Mouse (Mus musculus): Measurements from ENCODE around the gene Sstr5. TPM values are rescaled to one million over a fixed set of nuclear protein-coding genes. Genes with fewer than 3 reads are reported as not detected.

The Sstr5 gene
- polyA plus RNA-seq, 1 experiment = 0.11 TPM

- Histone ChIP-seq H3K4me1 (ENCODE audit: control insufficient read depth, insufficient read depth, low read length) (no peaks in the 10 kb centered on the region), H3K4me3 (replicated peaks; ENCODE audit: insufficient read depth, low read depth, low read length) (no peak within 1 kb of the TSS), H3K27ac (ENCODE audit: insufficient read depth, low read length) (no peak within 1 kb of the TSS), H3K27me3 (ENCODE audit: control insufficient read depth, insufficient read depth, low read length) (no peaks in the 10 kb centered on the region)
- 20% methylated on average over 2 of the region's 2 CpGs for WGBS
- no peak for DNase-seq
- no peak for TF ChIP-seq CTCF (IDR thresholded peaks at IDR 0.05; ENCODE audit: borderline replicate concordance, insufficient read depth, low read depth, low read length)
- no peak for TF ChIP-seq POLR2A (IDR thresholded peaks at IDR 0.05; ENCODE audit: borderline replicate concordance, insufficient read depth, low read length)
These were observed 42.8 kb downstream of the Sstr5 start, which contains the start of gene Tekt4 for GRCm38 (mm10) chr17:25454272-25454671. Tekt4 (plus strand) TSS chr17:25454615.

DNA sequence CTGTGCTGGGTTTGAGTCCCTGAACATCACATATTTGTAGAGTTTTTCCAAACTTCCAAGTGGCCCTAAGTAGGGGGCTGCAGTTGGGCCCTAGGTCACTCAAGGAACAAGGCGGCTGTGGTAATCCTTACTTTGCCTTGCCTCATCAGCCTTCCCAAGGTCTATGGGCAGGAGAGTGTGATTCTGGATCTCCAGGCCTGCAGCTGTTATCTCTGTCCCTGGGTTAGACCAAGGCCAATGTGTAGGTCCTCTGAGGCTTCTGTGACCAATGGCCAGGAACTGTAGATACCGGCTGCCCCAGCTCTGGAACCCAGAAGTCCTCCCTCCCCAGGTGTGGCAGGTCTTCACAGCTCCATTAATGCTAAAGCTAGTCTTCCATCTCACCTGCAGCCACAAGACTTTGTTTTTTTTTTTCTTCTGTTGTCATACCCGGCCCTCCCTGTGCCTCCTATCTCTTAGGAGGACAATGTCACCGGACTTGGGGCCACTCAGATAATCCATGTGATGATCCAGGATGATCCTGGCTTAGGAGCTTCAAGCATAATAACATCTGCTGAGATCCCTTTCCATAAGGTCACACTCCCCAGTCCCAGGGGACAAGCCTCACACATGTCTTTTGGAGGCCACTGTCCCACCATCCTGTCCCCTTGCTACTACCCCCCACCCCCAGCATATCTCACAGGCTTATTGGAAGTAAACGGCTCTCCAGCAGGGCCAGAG is 44.7 kb downstream of the Sstr5 start:
- Histone ChIP-seq H3K4me3 (replicated peaks; ENCODE audit: insufficient read depth, low read depth, low read length) (no peak overlapping the region), H3K4me1 (ENCODE audit: control insufficient read depth, insufficient read depth, low read length) (no peaks in the 10 kb centered on the region), H3K27me3 (ENCODE audit: control insufficient read depth, insufficient read depth, low read length) (no peaks in the 10 kb centered on the region), H3K27ac (ENCODE audit: insufficient read depth, low read length) (no peak overlapping the region)
- DNase-seq = no peak
- TF ChIP-seq POLR2A (IDR thresholded peaks at IDR 0.05; ENCODE audit: borderline replicate concordance, insufficient read depth, low read length) (no peak), CTCF (IDR thresholded peaks at IDR 0.05; ENCODE audit: borderline replicate concordance, insufficient read depth, low read depth, low read length) (no peak)
- 79% methylated on average over 5 of the region's 5 CpGs for WGBS

DNA sequence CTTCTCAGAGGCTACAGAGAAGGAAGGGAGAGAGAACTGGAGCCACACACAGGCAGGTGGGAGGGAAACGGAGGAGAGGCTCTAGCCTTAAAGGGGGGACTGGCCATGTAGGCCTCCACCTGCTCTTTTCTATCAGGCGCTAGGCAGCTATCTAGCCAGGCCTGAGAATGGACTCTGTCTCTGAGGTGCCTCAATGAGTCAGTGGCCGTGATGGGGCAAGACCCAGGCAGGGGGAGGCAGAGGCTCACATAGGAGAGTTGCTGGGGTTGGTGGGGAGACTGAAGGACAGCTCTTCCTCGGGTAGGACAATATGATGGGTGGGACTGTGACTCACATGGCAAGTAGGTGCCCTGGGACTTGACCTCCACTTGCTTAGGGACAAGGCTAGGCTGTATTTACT is 46.8 kb downstream of the Sstr5 start:
- WGBS = 74% methylated on average over 4 of the region's 4 CpGs
- H3K27ac ChIP-seq (ENCODE audit: insufficient read depth, low read length) = no peak overlapping the region
- H3K4me3 ChIP-seq (replicated peaks; ENCODE audit: insufficient read depth, low read depth, low read length) = no peak overlapping the region
- H3K4me1 ChIP-seq (ENCODE audit: control insufficient read depth, insufficient read depth, low read length) = no peaks in the 10 kb centered on the region
- DNase-seq = no peak
- H3K27me3 ChIP-seq (ENCODE audit: control insufficient read depth, insufficient read depth, low read length) = no peaks in the 10 kb centered on the region
- no peak for TF ChIP-seq CTCF (IDR thresholded peaks at IDR 0.05; ENCODE audit: borderline replicate concordance, insufficient read depth, low read depth, low read length)

GRCm38 (mm10) chr17:25447865-25448264 is 49.2 kb downstream of the Sstr5 start:
- Histone ChIP-seq H3K4me3 (replicated peaks; ENCODE audit: insufficient read depth, low read depth, low read length) (no peak overlapping the region), H3K27me3 (ENCODE audit: control insufficient read depth, insufficient read depth, low read length) (no peaks in the 10 kb centered on the region), H3K27ac (ENCODE audit: insufficient read depth, low read length) (no peak overlapping the region), H3K4me1 (ENCODE audit: control insufficient read depth, insufficient read depth, low read length) (no peaks in the 10 kb centered on the region)
- DNase-seq = no peak
- WGBS = 85% methylated on average over 12 of the region's 12 CpGs
- TF ChIP-seq CTCF (IDR thresholded peaks at IDR 0.05; ENCODE audit: borderline replicate concordance, insufficient read depth, low read depth, low read length) = no peak
- no peak for TF ChIP-seq POLR2A (IDR thresholded peaks at IDR 0.05; ENCODE audit: borderline replicate concordance, insufficient read depth, low read length)

DNA sequence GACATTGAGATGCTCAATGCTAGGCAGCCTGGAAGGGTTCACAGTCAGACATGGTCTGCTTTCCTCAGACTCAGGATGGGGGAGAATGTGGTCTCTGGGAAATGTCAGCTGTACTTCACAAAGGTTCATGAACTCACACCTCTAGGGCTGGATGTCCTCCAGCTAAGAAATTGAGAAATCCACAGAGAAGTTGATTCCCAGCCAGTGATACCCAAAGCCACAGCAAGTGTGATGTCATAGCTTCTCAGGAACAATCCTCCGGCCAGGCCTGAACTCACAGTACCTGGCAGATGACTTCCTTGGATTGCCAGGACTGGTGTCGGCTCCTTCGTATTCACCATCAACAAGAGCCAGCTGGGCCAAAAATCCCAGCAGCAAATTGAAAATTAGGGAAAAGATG is 51.2 kb downstream of the Sstr5 start:
- H3K4me3 ChIP-seq (replicated peaks; ENCODE audit: insufficient read depth, low read depth, low read length) = no peak overlapping the region
- DNase-seq = no peak
- H3K27ac ChIP-seq (ENCODE audit: insufficient read depth, low read length) = no peak overlapping the region
- TF ChIP-seq POLR2A (IDR thresholded peaks at IDR 0.05; ENCODE audit: borderline replicate concordance, insufficient read depth, low read length) (no peak), CTCF (IDR thresholded peaks at IDR 0.05; ENCODE audit: borderline replicate concordance, insufficient read depth, low read depth, low read length) (no peak)
- WGBS = 41% methylated on average over 3 of the region's 3 CpGs
- H3K27me3 ChIP-seq (ENCODE audit: control insufficient read depth, insufficient read depth, low read length) = no peaks in the 10 kb centered on the region
- no peaks in the 10 kb centered on the region for H3K4me1 ChIP-seq (ENCODE audit: control insufficient read depth, insufficient read depth, low read length)

DNA sequence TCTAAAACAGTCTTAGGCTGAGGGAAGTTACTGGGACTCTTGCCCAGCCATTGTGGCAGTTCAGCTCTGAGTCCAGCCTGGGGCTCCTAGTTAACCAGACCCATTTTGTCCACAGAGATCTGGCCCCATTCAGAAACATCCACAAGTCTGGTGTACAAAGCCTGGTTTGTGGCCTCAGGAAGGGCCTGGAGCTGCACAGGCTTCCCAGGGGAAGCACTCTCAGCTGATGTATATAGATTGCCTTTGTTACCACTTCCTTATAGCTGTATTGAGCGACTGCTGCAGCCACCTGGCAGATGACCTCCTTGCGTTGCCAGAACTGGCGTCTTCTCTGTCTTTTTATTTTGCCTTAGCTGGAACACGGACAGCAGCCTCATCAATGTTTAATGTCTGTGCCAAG is 52.0 kb downstream of the Sstr5 start:
- Histone ChIP-seq H3K27me3 (ENCODE audit: control insufficient read depth, insufficient read depth, low read length) (no peaks in the 10 kb centered on the region), H3K27ac (ENCODE audit: insufficient read depth, low read length) (no peak overlapping the region), H3K4me3 (replicated peaks; ENCODE audit: insufficient read depth, low read depth, low read length) (no peak overlapping the region), H3K4me1 (ENCODE audit: control insufficient read depth, insufficient read depth, low read length) (no peaks in the 10 kb centered on the region)
- DNase-seq = no peak
- no peak for TF ChIP-seq CTCF (IDR thresholded peaks at IDR 0.05; ENCODE audit: borderline replicate concordance, insufficient read depth, low read depth, low read length)
- no peak for TF ChIP-seq POLR2A (IDR thresholded peaks at IDR 0.05; ENCODE audit: borderline replicate concordance, insufficient read depth, low read length)
- 19% methylated on average over 4 of the region's 4 CpGs for WGBS

DNA sequence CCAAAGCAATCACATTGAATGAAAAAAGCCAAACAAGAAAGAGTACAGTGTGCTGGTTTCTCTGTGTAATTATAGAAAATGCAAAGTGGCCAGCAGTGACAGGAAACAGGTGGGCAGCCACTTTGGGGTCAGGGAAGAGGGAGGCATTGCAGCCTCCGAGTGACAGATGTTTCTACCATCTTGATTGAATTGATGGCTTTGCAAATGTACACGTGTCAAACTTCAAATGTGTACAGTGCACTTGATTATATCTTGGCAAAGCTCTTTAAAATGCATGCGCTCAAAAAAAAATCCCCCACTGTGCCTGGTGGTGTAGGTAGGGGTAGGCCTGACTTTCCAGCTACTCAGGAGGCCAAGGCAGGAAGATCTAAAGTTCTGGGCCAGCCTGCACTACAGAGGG is 54.2 kb downstream of the Sstr5 start:
- Histone ChIP-seq H3K27ac (ENCODE audit: insufficient read depth, low read length) (no peak overlapping the region), H3K4me1 (ENCODE audit: control insufficient read depth, insufficient read depth, low read length) (no peaks in the 10 kb centered on the region), H3K4me3 (replicated peaks; ENCODE audit: insufficient read depth, low read depth, low read length) (no peak overlapping the region), H3K27me3 (ENCODE audit: control insufficient read depth, insufficient read depth, low read length) (no peaks in the 10 kb centered on the region)
- DNase-seq = no peak
- TF ChIP-seq CTCF (IDR thresholded peaks at IDR 0.05; ENCODE audit: borderline replicate concordance, insufficient read depth, low read depth, low read length) = no peak
- no peak for TF ChIP-seq POLR2A (IDR thresholded peaks at IDR 0.05; ENCODE audit: borderline replicate concordance, insufficient read depth, low read length)
- WGBS = 40% methylated on average over 3 of the region's 3 CpGs

GRCm38 (mm10) chr17:25441417-25441816 is 55.7 kb downstream of the Sstr5 start:
- 88% methylated on average over 6 of the region's 6 CpGs for WGBS
- Histone ChIP-seq H3K4me3 (replicated peaks; ENCODE audit: insufficient read depth, low read depth, low read length) (no peak overlapping the region), H3K4me1 (ENCODE audit: control insufficient read depth, insufficient read depth, low read length) (no peaks in the 10 kb centered on the region), H3K27me3 (ENCODE audit: control insufficient read depth, insufficient read depth, low read length) (no peaks in the 10 kb centered on the region), H3K27ac (ENCODE audit: insufficient read depth, low read length) (no peak overlapping the region)
- no peak for DNase-seq
- no peak for TF ChIP-seq CTCF (IDR thresholded peaks at IDR 0.05; ENCODE audit: borderline replicate concordance, insufficient read depth, low read depth, low read length)
- TF ChIP-seq POLR2A (IDR thresholded peaks at IDR 0.05; ENCODE audit: borderline replicate concordance, insufficient read depth, low read length) = no peak

Other genes with a start within 250 kb of the Sstr5 start
- gene Baiap3, start 240.9 kb downstream of the Sstr5 start, polyA plus RNA-seq (2012; rRNA removed) = 24.4 and 26.5 TPM in 2 replicates
- 253 and 255 TPM in 2 replicates for gene Ube2i, start 222.7 kb downstream of the Sstr5 start, polyA plus RNA-seq (2012; rRNA removed)
- not detected in 2 replicates for gene Prss34, start 198.9 kb downstream of the Sstr5 start, polyA plus RNA-seq (2012; rRNA removed)
- gene Prss28, start 188.6 kb downstream of the Sstr5 start, polyA plus RNA-seq (2012; rRNA removed) = not detected in 2 replicates
- gene Prss29, start 178.6 kb downstream of the Sstr5 start, polyA plus RNA-seq (2012; rRNA removed) = not detected in 2 replicates
- not detected in 2 replicates for gene Tpsab1, start 151.7 kb downstream of the Sstr5 start, polyA plus RNA-seq (2012; rRNA removed)
- gene Tpsb2, start 131.0 kb downstream of the Sstr5 start, polyA plus RNA-seq (2012; rRNA removed) = 0.16 TPM in 1 of 2 replicates, not detected in the other
- gene Tpsg1, start 128.0 kb downstream of the Sstr5 start, polyA plus RNA-seq (2012; rRNA removed) = not detected in 2 replicates
- 10.8 and 12.4 TPM in 2 replicates for gene Cacna1h, start 63.5 kb downstream of the Sstr5 start, polyA plus RNA-seq (2012; rRNA removed)
- gene Tekt4, start 42.7 kb downstream of the Sstr5 start, polyA plus RNA-seq (2012; rRNA removed) = 1.1 and 1.3 TPM in 2 replicates
- gene Sox8, start 73.4 kb upstream of the Sstr5 start, polyA plus RNA-seq (2012; rRNA removed) = 35.9 and 38.0 TPM in 2 replicates
- 18.6 and 19.1 TPM in 2 replicates for gene Lmf1, start 81.8 kb upstream of the Sstr5 start, polyA plus RNA-seq (2012; rRNA removed)
- gene Gng13, start 219.9 kb upstream of the Sstr5 start, polyA plus RNA-seq (2012; rRNA removed) = 489 and 519 TPM in 2 replicates
- 3.7 and 4.1 TPM in 2 replicates for gene Chtf18, start 230.1 kb upstream of the Sstr5 start, polyA plus RNA-seq (2012; rRNA removed)
- 96.4 and 97.4 TPM in 2 replicates for gene Rpusd1, start 230.4 kb upstream of the Sstr5 start, polyA plus RNA-seq (2012; rRNA removed)
- gene Mslnl, start 238.8 kb upstream of the Sstr5 start, polyA plus RNA-seq (2012; rRNA removed) = 0.73 and 1.1 TPM in 2 replicates

Data from cerebellum, adult 2 months (tissue).